Mouse (Mus musculus): ENCODE measurements around the gene Hmox2. TPM values are rescaled to one million over a fixed set of nuclear protein-coding genes. Genes with fewer than 3 reads are reported as not detected.

Gene Hmox2
- polyA plus RNA-seq, 1 experiment from 2014 or later = 81.5 TPM

- Histone ChIP-seq H3K9me3 (no peaks in the 10 kb centered on the region), H3K27ac (no peak overlapping the region), H3K36me3 (replicated peaks) (peaks cover 99% of the 10 kb centered on the region), H3K4me1 (no peaks in the 10 kb centered on the region), H3K27me3 (ENCODE audit: poor library complexity, severe bottlenecking) (no peaks in the 10 kb centered on the region), H3K4me3 (no peak overlapping the region)
- no peak for DNase-seq (ENCODE audit: extremely low spot score, low spot score)
- WGBS = 82% methylated on average over 1 of the region's 1 CpGs
Observed at GRCm38 (mm10) chr16:4702646-4703045, 23.5 kb upstream of the Hmox2 start.

- no peak overlapping the region for H3K4me3 ChIP-seq
- no peaks in the 10 kb centered on the region for H3K4me1 ChIP-seq
- H3K27ac ChIP-seq = no peak overlapping the region
- H3K36me3 ChIP-seq (replicated peaks) = peaks cover 100% of the 10 kb centered on the region
- DNase-seq (ENCODE audit: extremely low spot score, low spot score) = no peak
- H3K27me3 ChIP-seq (ENCODE audit: poor library complexity, severe bottlenecking) = no peaks in the 10 kb centered on the region
- H3K9me3 ChIP-seq = no peaks in the 10 kb centered on the region
- WGBS = 82% methylated on average over 4 of the region's 4 CpGs
Observed at GRCm38 (mm10) chr16:4705541-4705940, 20.6 kb upstream of the Hmox2 start.

DNA sequence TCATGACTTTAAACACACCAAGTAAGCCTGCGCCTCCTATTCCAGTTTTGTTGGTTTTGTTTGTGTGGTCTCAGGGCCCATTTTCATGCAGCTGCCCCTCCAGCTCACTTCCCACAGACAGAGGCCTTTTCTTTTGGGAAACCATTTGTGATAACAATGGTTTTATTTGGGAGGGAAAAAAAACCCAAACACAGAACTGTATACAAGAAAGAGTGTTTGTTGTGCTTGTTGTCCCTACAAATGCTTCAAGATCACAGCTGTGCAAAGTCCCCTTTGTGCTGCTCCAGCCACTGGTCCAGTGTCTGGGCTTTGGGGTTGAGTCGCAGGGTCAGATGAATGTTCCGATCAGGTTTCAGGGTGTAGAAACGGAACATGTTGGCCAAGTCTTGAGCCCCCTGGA, 15.0 kb upstream of the Hmox2 start:
- H3K4me1 ChIP-seq = no peaks in the 10 kb centered on the region
- no peaks in the 10 kb centered on the region for H3K27me3 ChIP-seq (ENCODE audit: poor library complexity, severe bottlenecking)
- no peaks in the 10 kb centered on the region for H3K9me3 ChIP-seq
- DNase-seq (ENCODE audit: extremely low spot score, low spot score) = no peak
- H3K36me3 ChIP-seq (replicated peaks) = peaks cover 100% of the 10 kb centered on the region
- no peak overlapping the region for H3K4me3 ChIP-seq
- no peak overlapping the region for H3K27ac ChIP-seq
- WGBS = 97% methylated on average over 4 of the region's 4 CpGs

GRCm38 (mm10) chr16:4713861-4714710, 12.1 kb upstream of the Hmox2 start:
- DNase-seq (ENCODE audit: extremely low spot score, low spot score) = no peak
- Histone ChIP-seq H3K9me3 (no peaks in the 10 kb centered on the region), H3K27me3 (ENCODE audit: poor library complexity, severe bottlenecking) (no peaks in the 10 kb centered on the region), H3K36me3 (replicated peaks) (peaks cover 79% of the 10 kb centered on the region), H3K4me3 (no peak overlapping the region), H3K27ac (no peak overlapping the region), H3K4me1 (peaks cover 10% of the 10 kb centered on the region)
- WGBS = 93% methylated on average over 17 of the region's 17 CpGs

DNA sequence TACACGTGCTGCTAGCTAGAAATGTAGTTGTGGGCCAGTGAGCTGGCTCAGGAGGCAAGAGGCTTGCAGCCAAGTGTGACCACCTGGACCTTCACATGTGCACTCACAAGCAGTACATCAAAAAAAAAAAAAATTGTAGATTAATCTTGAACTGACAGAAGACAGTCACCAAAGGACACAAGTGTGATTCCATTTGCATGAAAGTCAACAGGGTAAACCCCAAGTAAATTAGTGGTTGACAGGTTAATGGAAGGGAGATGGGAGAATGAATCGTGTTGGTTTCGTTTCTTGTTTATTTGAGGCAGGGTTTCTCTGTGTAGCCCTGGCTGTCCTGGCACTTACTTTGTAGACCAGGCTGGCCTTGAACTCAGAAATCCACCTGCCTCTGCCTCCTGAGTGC, 8.3 kb upstream of the Hmox2 start:
- peak overlapping the region; percentile 99 for H3K27ac ChIP-seq
- 82% methylated on average over 3 of the region's 3 CpGs for WGBS

DNA sequence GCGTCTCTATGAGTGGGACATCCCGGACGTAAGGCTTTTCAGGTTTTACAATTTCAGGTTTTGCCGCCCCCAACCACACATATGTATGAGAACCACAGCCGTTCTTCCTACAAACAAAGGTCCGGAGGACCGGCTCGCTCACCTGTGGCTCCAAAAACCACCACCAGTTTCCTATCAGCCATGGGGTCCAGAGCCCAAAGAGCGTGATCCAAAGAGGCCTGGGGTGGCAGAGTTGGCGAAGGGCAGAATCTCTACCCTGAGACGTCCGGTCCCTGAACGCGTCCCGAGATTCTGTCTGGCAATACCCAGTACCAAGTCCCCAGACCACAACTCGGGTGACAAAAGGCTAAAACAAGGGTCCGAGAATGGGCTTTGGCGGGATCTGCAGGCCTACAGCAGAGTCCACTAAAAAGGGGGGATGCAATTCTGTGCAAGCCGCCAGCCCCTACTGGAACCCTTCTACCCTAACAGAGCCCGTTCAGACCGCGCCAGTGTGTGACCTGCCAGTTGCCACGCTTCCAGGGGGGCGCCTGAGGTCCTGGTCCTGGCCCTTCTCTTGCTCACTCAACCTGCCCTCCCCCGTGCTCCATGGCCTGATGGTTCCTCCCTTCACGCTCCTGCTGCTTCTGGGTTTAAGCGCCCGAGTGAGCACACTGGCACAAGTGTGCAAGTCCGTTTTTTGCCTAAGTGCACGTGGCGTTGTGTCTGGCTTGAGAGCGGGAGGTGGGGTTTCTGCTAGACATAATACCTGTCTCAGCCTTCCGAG, 7.2 kb upstream of the Hmox2 start, which contains the start of gene Nmral1:
Gene Nmral1 (minus strand): TSS at position 604 of the 766 bp plus-strand sequence.
- no peaks in the 10 kb centered on the region for H3K9me3 ChIP-seq
- peaks cover 31% of the 10 kb centered on the region for H3K36me3 ChIP-seq (replicated peaks)
- H3K27me3 ChIP-seq (ENCODE audit: poor library complexity, severe bottlenecking) = no peaks in the 10 kb centered on the region
- WGBS = 12% methylated on average over 33 of the region's 33 CpGs
- peak within 1 kb of the TSS; percentile 69 for H3K4me3 ChIP-seq
- peak; percentile 84 for DNase-seq (ENCODE audit: extremely low spot score, low spot score)
- peak within 1 kb of the TSS; percentile 99 for H3K27ac ChIP-seq
- H3K4me1 ChIP-seq = peaks cover 19% of the 10 kb centered on the region

More for the DNA sequence above, 8.3 kb upstream of the Hmox2 start:
- H3K9me3 ChIP-seq = no peaks in the 10 kb centered on the region
- H3K36me3 ChIP-seq (replicated peaks) = peaks cover 41% of the 10 kb centered on the region
- H3K27me3 ChIP-seq (ENCODE audit: poor library complexity, severe bottlenecking) = no peaks in the 10 kb centered on the region
- H3K4me3 ChIP-seq = peak overlapping the region; percentile 69
- no peak for DNase-seq (ENCODE audit: extremely low spot score, low spot score)
- H3K4me1 ChIP-seq = peaks cover 19% of the 10 kb centered on the region

- Histone ChIP-seq H3K27ac (no peak overlapping the region), H3K36me3 (replicated peaks) (no peaks in the 10 kb centered on the region), H3K4me1 (peaks cover 33% of the 10 kb centered on the region), H3K9me3 (no peaks in the 10 kb centered on the region), H3K27me3 (ENCODE audit: poor library complexity, severe bottlenecking) (peaks cover 13% of the 10 kb centered on the region; the same call in 1 of the 2 replicates), H3K4me3 (no peak overlapping the region)
- no peak for DNase-seq (ENCODE audit: extremely low spot score, low spot score)
- WGBS = 83% methylated on average over 7 of the region's 7 CpGs
Observed at GRCm38 (mm10) chr16:4722128-4722914, 3.8 kb upstream of the Hmox2 start.

DNA sequence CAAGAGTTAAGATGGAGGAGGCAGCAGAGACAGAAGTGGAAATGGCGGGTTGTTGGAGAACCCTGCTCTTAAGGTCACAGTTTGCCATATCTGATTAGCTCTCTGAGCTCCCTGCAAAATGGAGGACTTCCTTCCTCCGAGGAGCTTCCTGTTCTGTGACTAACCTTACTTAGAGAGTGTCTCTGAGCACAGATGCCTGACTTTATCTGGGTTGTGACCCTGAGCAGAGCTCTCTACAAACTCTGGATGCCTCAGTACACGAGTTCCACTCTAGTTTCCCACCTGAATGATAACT, 3.3 kb upstream of the Hmox2 start:
- Histone ChIP-seq H3K4me1 (peaks cover 32% of the 10 kb centered on the region), H3K4me3 (no peak overlapping the region), H3K36me3 (replicated peaks) (no peaks in the 10 kb centered on the region), H3K9me3 (no peaks in the 10 kb centered on the region), H3K27me3 (ENCODE audit: poor library complexity, severe bottlenecking) (peaks cover 13% of the 10 kb centered on the region; the same call in 1 of the 2 replicates), H3K27ac (no peak overlapping the region)
- WGBS = 71% methylated on average over 3 of the region's 3 CpGs
- DNase-seq (ENCODE audit: extremely low spot score, low spot score) = no peak

DNA sequence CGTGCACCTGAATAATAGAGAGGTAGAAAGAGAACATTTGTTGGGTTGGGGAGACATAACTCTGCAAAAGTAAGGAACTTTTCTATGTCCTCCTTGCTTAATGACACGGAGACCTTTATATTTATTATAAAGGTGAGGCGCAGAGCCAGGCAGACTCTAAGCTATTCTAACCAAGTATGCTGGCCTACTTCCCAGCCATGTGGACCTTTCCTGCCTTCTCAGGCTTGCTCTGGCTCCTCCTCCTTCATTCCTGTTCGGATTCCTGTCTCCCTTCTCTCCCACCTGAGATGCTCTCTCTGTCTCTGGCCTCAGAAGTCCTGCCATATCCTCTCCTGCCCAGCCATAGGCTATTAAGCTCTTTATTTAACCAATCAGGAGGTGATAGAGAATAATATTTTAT, 895 bp upstream of the Hmox2 start:
- Histone ChIP-seq H3K27ac (no peak overlapping the region), H3K27me3 (ENCODE audit: poor library complexity, severe bottlenecking) (peaks cover 13% of the 10 kb centered on the region; the same call in 1 of the 2 replicates), H3K36me3 (replicated peaks) (peaks cover 4% of the 10 kb centered on the region), H3K4me1 (peaks cover 18% of the 10 kb centered on the region), H3K9me3 (no peaks in the 10 kb centered on the region), H3K4me3 (no peak overlapping the region)
- DNase-seq (ENCODE audit: extremely low spot score, low spot score) = no peak
- 82% methylated on average over 4 of the region's 4 CpGs for WGBS

DNA sequence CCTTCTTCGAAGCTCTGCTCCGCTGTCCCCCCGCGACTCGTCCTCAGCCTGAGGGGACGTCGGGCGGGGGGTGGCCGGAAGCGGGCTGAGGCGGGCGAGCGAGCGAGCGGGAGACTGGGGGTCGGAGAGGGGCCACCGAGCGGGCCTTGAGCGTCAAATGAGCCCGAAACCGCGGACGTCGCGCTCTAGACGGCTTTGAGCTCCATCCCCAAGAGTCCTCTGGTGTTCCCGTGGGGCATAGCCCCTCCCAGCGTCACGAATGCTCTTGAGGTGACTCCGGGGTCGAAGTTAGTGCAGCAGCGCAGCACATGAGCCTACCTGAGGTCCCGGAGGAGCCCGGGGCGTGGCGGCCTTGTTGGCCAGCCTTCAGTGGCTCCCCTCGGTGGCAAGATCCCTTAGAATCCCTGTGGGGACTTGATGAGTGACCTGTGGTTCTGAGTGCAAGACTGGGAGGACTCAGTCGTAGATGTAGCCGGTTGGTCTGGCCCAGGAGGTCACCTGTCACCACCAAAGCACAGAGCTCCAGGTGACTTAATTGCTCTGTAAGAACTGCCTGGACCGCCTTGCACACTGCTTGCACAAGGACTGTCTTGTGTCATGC, 467 bp downstream of the Hmox2 start:
- peaks cover 13% of the 10 kb centered on the region; the same call in 1 of the 2 replicates for H3K27me3 ChIP-seq (ENCODE audit: poor library complexity, severe bottlenecking)
- DNase-seq (ENCODE audit: extremely low spot score, low spot score) = no peak
- peaks cover 8% of the 10 kb centered on the region for H3K36me3 ChIP-seq (replicated peaks)
- under 1% methylated on average over 40 of the region's 40 CpGs for WGBS
- peak overlapping the region; percentile 89 for H3K4me3 ChIP-seq
- H3K27ac ChIP-seq = peak overlapping the region; percentile 94
- no peaks in the 10 kb centered on the region for H3K9me3 ChIP-seq
- peaks cover 18% of the 10 kb centered on the region for H3K4me1 ChIP-seq

DNA sequence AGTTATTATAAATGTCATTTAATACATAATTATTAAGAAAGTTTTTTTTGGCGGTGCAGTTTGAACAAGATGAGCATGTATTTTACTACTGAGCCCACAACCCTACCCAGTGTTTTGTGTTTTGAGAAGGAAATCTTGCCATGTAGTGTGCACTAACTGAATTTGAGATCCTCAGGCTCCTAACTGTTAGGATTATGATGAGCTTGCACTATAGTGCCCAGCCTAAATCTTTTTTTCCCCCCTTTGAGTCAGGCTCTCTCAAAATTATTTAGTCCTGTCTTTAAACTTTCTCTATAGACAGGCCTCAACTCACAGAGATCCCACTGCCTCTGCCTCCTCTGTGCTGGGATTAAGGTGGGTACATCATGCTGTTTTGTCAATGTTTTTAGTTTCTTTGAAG, 1.4 kb downstream of the Hmox2 start:
- Histone ChIP-seq H3K36me3 (replicated peaks) (peaks cover 11% of the 10 kb centered on the region), H3K4me1 (peaks cover 18% of the 10 kb centered on the region), H3K27me3 (ENCODE audit: poor library complexity, severe bottlenecking) (peaks cover 13% of the 10 kb centered on the region; the same call in 1 of the 2 replicates), H3K4me3 (peak overlapping the region; percentile 89), H3K27ac (no peak overlapping the region), H3K9me3 (no peaks in the 10 kb centered on the region)
- DNase-seq (ENCODE audit: extremely low spot score, low spot score) = no peak
- 96% methylated on average over 1 of the region's 1 CpGs for whole genome bisulfite sequencing

DNA sequence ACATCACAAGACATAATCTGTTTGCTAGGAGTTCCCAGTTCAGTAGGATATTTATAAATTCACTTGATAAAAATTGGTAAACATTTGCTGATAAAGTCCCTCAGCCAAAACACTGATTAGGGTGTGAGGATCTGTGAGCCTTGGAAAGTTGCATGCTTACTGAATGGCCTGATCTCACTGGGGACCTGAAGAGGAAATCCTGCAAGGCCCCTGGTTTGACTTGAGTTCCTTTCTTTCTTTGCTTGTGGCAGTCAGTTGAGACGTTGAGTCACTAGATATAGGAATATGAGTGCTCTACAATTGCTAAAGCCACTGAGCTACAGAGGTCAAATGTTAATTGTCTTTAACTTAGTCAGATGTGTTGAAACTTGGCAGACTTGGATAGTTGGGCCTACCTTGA, 1.8 kb downstream of the Hmox2 start:
- Histone ChIP-seq H3K27me3 (ENCODE audit: poor library complexity, severe bottlenecking) (peaks cover 13% of the 10 kb centered on the region; the same call in 1 of the 2 replicates), H3K27ac (no peak overlapping the region), H3K36me3 (replicated peaks) (peaks cover 11% of the 10 kb centered on the region), H3K4me3 (no peak overlapping the region; the same call in 1 of the 2 replicates), H3K4me1 (peaks cover 18% of the 10 kb centered on the region), H3K9me3 (no peaks in the 10 kb centered on the region)
- 76% methylated on average over 1 of the region's 1 CpGs for WGBS
- no peak for DNase-seq (ENCODE audit: extremely low spot score, low spot score)
